Mouse (Mus musculus) kidney, adult 11 months (tissue): ENCODE data around the gene Slc35c1.
"Not testable (repeated sequence)": the region's sequence is repeated elsewhere in the genome, so short reads cannot be mapped to it uniquely, and the experiment has no call there.

Experiments
- DNase-seq: peaks from one replicate; pipeline ENCODE4 v3.0.0; 2022

Gene Slc35c1

GRCm38 (mm10) chr2:92459921-92460707 is at the start of gene Slc35c1:
Slc35c1 (minus strand) TSS chr2:92460538.
- peak; percentile 52 for DNase-seq

- no peak for DNase-seq
Observed at GRCm38 (mm10) chr2:92505291-92505690, 45.0 kb upstream of the Slc35c1 start.

- DNase-seq, result no peak
Observed at GRCm38 (mm10) chr2:92503421-92503820, 43.1 kb upstream of the Slc35c1 start.

- no peak for DNase-seq
Observed at GRCm38 (mm10) chr2:92499701-92500322, 39.5 kb upstream of the Slc35c1 start.

- DNase-seq, result no peak
Observed at GRCm38 (mm10) chr2:92497112-92497511, 36.8 kb upstream of the Slc35c1 start.

GRCm38 (mm10) chr2:92496681-92497080 is 36.3 kb upstream of the Slc35c1 start:
- DNase-seq, result no peak

GRCm38 (mm10) chr2:92494956-92495355 is 34.6 kb upstream of the Slc35c1 start:
- no peak for DNase-seq

GRCm38 (mm10) chr2:92494423-92494822 is 34.1 kb upstream of the Slc35c1 start:
- DNase-seq, result no peak

- DNase-seq, result no peak
Observed at GRCm38 (mm10) chr2:92493656-92494390, 33.5 kb upstream of the Slc35c1 start.

- DNase-seq, result peak; percentile 29
Observed at GRCm38 (mm10) chr2:92491950-92492501, 31.7 kb upstream of the Slc35c1 start.

- DNase-seq, result no peak
Observed at GRCm38 (mm10) chr2:92490541-92490940, 30.2 kb upstream of the Slc35c1 start.

GRCm38 (mm10) chr2:92487791-92488190 is 27.5 kb upstream of the Slc35c1 start:
- DNase-seq, result no peak

- no peak for DNase-seq
Observed at GRCm38 (mm10) chr2:92486911-92487310, 26.6 kb upstream of the Slc35c1 start.

GRCm38 (mm10) chr2:92486403-92486802 is 26.1 kb upstream of the Slc35c1 start:
- DNase-seq, result peak; percentile 65

- peak; percentile 39 for DNase-seq
Observed at GRCm38 (mm10) chr2:92485640-92486295, 25.4 kb upstream of the Slc35c1 start.

- DNase-seq, result no peak
Observed at GRCm38 (mm10) chr2:92484256-92485025, 24.1 kb upstream of the Slc35c1 start.

GRCm38 (mm10) chr2:92483505-92483904 is 23.2 kb upstream of the Slc35c1 start:
- no peak for DNase-seq

- no peak for DNase-seq
Observed at GRCm38 (mm10) chr2:92482551-92482950, 22.2 kb upstream of the Slc35c1 start.

- no peak for DNase-seq
Observed at GRCm38 (mm10) chr2:92478313-92478688, 18.0 kb upstream of the Slc35c1 start.

- no peak for DNase-seq
Observed at GRCm38 (mm10) chr2:92477672-92478312, 17.5 kb upstream of the Slc35c1 start.

GRCm38 (mm10) chr2:92476580-92476979 is 16.2 kb upstream of the Slc35c1 start:
- not testable (repeated sequence) for DNase-seq

GRCm38 (mm10) chr2:92475711-92476110 is 15.4 kb upstream of the Slc35c1 start:
- DNase-seq, result no peak
